Comparison of ENCODE assay signal across 10 mouse cellular contexts in genomic region chrX:56537162-56537561, GRCm38 (mm10). TPM values are rescaled to one million over a fixed set of nuclear protein-coding genes. Genes with fewer than 3 reads are reported as not detected.
DNase-seq lines count a peak whose midpoint lies in the region; ATAC-seq and TF ChIP-seq lines count a peak whose summit lies in the region.
"Had no signal": no experiment of that assay in that cellular context is flagged by ENCODE, and none has a peak within 500 bp of the region (broad histone marks: within the 10 kb centered on the region; RNA-seq: fewer than 3 reads in every experiment).

No protein-coding gene starts in this region.

- H3K4me1 ChIP-seq in intestine, postnatal 0 days (replicated peaks; ENCODE audit: control insufficient read depth, insufficient read depth, low read length), result no peaks in the 10 kb centered on the region
- H3K4me1 ChIP-seq in intestine, embryonic 15.5 days (replicated peaks), result no peaks in the 10 kb centered on the region
- H3K4me1 ChIP-seq in E14TG2a.4 (replicated peaks; ENCODE audit: low read depth, low read length), result no peaks in the 10 kb centered on the region
- H3K4me1 ChIP-seq in hindbrain, postnatal 0 days (ENCODE audit: insufficient read depth, low read length), result no peaks in the 10 kb centered on the region
- H3K4me1 ChIP-seq: liver, embryonic 15.5 days had no signal

- no peak overlapping the region for H3K4me2 ChIP-seq in intestine, postnatal 0 days (replicated peaks; ENCODE audit: low read depth)
- no peak overlapping the region for H3K4me2 ChIP-seq in intestine, embryonic 15.5 days (replicated peaks)
- H3K4me2 ChIP-seq in hindbrain, postnatal 0 days (ENCODE audit: low read depth, low read length), result no peak overlapping the region
- H3K4me2 ChIP-seq: liver, embryonic 15.5 days had no signal

- H3K4me3 ChIP-seq in intestine, postnatal 0 days (ENCODE audit: low read depth, low read length), result no peak overlapping the region
- H3K4me3 ChIP-seq in intestine, embryonic 15.5 days (replicated peaks), result no peak overlapping the region
- H3K4me3 ChIP-seq in E14TG2a.4 (replicated peaks; ENCODE audit: low read length), result no peak overlapping the region
- H3K4me3 ChIP-seq in hindbrain, postnatal 0 days (ENCODE audit: low read length), result no peak overlapping the region
- H3K4me3 ChIP-seq: liver, embryonic 15.5 days had no signal

- ATAC-seq in intestine, postnatal 0 days, result no peak
- no peak for ATAC-seq in intestine, embryonic 15.5 days
- 0 out of 2 replicates have a peak, but pooled peaks have one; percentile 45 for ATAC-seq in hindbrain, postnatal 0 days
- ATAC-seq in megakaryocyte, adult 5-6 weeks (ENCODE audit: poor library complexity, severe bottlenecking), result no peak

- peak; percentile 62 for TF ChIP-seq CTCF in intestine, postnatal 0 days (IDR thresholded peaks at IDR 0.05; ENCODE audit: low read depth)
- TF ChIP-seq CTCF in E14TG2a.4 (conservative IDR thresholded peaks at IDR 0.05; ENCODE audit: low read length), result peak; percentile 17; the same call in 1 of the 2 replicates
- peak; percentile 68 for TF ChIP-seq CTCF in hindbrain, postnatal 0 days (IDR thresholded peaks at IDR 0.05; ENCODE audit: low read depth)

- intact Hi-C loops in gastrocnemius, postnatal 14 days (cut with DNase I; ENCODE audit: low total_unique reads), result no loop called here

- no peak overlapping the region for H3K9ac ChIP-seq in intestine, postnatal 0 days (ENCODE audit: low read depth, low read length)
- H3K9ac ChIP-seq in intestine, embryonic 15.5 days, result no peak overlapping the region
- H3K9ac ChIP-seq in hindbrain, postnatal 0 days (replicated peaks; ENCODE audit: low read length), result no peak overlapping the region
- H3K9ac ChIP-seq: liver, embryonic 15.5 days had no signal

- no peaks in the 10 kb centered on the region for H3K27me3 ChIP-seq in intestine, postnatal 0 days (replicated peaks; ENCODE audit: control insufficient read depth, insufficient read depth, low read length)
- H3K27me3 ChIP-seq in intestine, embryonic 15.5 days (replicated peaks), result no peaks in the 10 kb centered on the region
- H3K27me3 ChIP-seq in E14TG2a.4 (ENCODE audit: insufficient read depth, low read length), result no peaks in the 10 kb centered on the region
- no peaks in the 10 kb centered on the region for H3K27me3 ChIP-seq in hindbrain, postnatal 0 days (ENCODE audit: insufficient read depth, low read length)
- H3K27me3 ChIP-seq: liver, embryonic 15.5 days had no signal

- no peaks in the 10 kb centered on the region for H3K9me3 ChIP-seq in intestine, postnatal 0 days (ENCODE audit: control insufficient read depth)
- H3K9me3 ChIP-seq in intestine, embryonic 15.5 days, result no peaks in the 10 kb centered on the region
- no peaks in the 10 kb centered on the region for H3K9me3 ChIP-seq in E14TG2a.4 (ENCODE audit: low read length)
- H3K9me3 ChIP-seq in hindbrain, postnatal 0 days (ENCODE audit: low read length), result no peaks in the 10 kb centered on the region
- H3K9me3 ChIP-seq: liver, embryonic 15.5 days had no signal

- DNase-seq in ZHBTc4 (ENCODE audit: low read depth, low spot score), result peak; percentile 23
- DNase-seq in hindbrain, postnatal 0 days (ENCODE audit: low spot score), result peak; percentile 64
- peak; percentile 30 for DNase-seq in lung, postnatal 10 days
- DNase-seq in gastrocnemius, postnatal 14 days, result no peak

- 54% methylated on average over 4 of the region's 4 CpGs for WGBS in intestine, postnatal 0 days
- 53% methylated on average over 4 of the region's 4 CpGs for WGBS in intestine, embryonic 15.5 days
- WGBS in hindbrain, postnatal 0 days, result 53% methylated on average over 4 of the region's 4 CpGs

- no peaks in the 10 kb centered on the region for H3K36me3 ChIP-seq in intestine, postnatal 0 days (ENCODE audit: control insufficient read depth, insufficient read depth)
- H3K36me3 ChIP-seq in intestine, embryonic 15.5 days, result no peaks in the 10 kb centered on the region
- no peaks in the 10 kb centered on the region for H3K36me3 ChIP-seq in E14TG2a.4 (ENCODE audit: insufficient read depth, low read length)
- no peaks in the 10 kb centered on the region for H3K36me3 ChIP-seq in hindbrain, postnatal 0 days (ENCODE audit: insufficient read depth, low read length)
- H3K36me3 ChIP-seq: liver, embryonic 15.5 days had no signal

- no peak overlapping the region for H3K27ac ChIP-seq in intestine, postnatal 0 days (ENCODE audit: low read depth, low read length)
- no peak overlapping the region for H3K27ac ChIP-seq in intestine, embryonic 15.5 days
- H3K27ac ChIP-seq in hindbrain, postnatal 0 days, result no peak overlapping the region
- H3K27ac ChIP-seq: liver, embryonic 15.5 days had no signal

RNA-seq across cellular contexts. Expression of gene Gm648, which starts 12.2 kb away (rescaled TPM):
- not detected in 2 replicates for polyA plus RNA-seq in intestine, postnatal 0 days (2015; fragmentation: Nextera tagmentation; extraction: Ambion mirVana)
- polyA plus RNA-seq in intestine, embryonic 15.5 days (2015; fragmentation: Nextera tagmentation; extraction: Ambion mirVana), result 0.14 TPM in 1 of 2 replicates, not detected in the other
- not detected in 2 replicates for total RNA-seq in hindbrain, postnatal 0 days (2014; rRNA removed)
- polyA plus RNA-seq in hindbrain, postnatal 0 days (2015; fragmentation: Nextera tagmentation; extraction: Ambion mirVana), result not detected in 2 replicates
- total RNA-seq in gastrocnemius, postnatal 14 days (2021), result not detected
- 0.36 TPM in 1 of 2 replicates, not detected in the other for total RNA-seq in megakaryocyte, adult 5-6 weeks (2015)
- not detected in 2 replicates for total RNA-seq in megakaryocyte, adult 5-6 weeks (2017)
- polyA plus RNA-seq: liver, embryonic 15.5 days; stomach, embryonic 14.5 days had no signal

RNA-seq across cellular contexts. Expression of gene Gm10477, which starts 12.6 kb away (rescaled TPM):
- not detected in 2 replicates for polyA plus RNA-seq in intestine, postnatal 0 days (2015; fragmentation: Nextera tagmentation; extraction: Ambion mirVana)
- not detected in 2 replicates for polyA plus RNA-seq in intestine, embryonic 15.5 days (2015; fragmentation: Nextera tagmentation; extraction: Ambion mirVana)
- total RNA-seq in hindbrain, postnatal 0 days (2014; rRNA removed), result not detected in 2 replicates
- polyA plus RNA-seq in hindbrain, postnatal 0 days (2015; fragmentation: Nextera tagmentation; extraction: Ambion mirVana), result not detected in 2 replicates
- not detected for total RNA-seq in gastrocnemius, postnatal 14 days (2021)
- not detected in 2 replicates for total RNA-seq in megakaryocyte, adult 5-6 weeks (2015)
- total RNA-seq in megakaryocyte, adult 5-6 weeks (2017), result not detected in 2 replicates
- polyA plus RNA-seq: liver, embryonic 15.5 days; stomach, embryonic 14.5 days had no signal

Comparison
In these comparisons a context has a peak if more than half of its experiments do, and no peak if none do; other contexts are left out.
1. CTCF ChIP-seq: peak in every context shown above with its lines; median percentile 68 in hindbrain, postnatal 0 days; 62 in intestine, postnatal 0 days; 17 in E14TG2a.4.